Mouse (Mus musculus): ENCODE measurements around the gene Snx21. TPM values are rescaled to one million over a fixed set of nuclear protein-coding genes. Genes with fewer than 3 reads are reported as not detected.

Snx21 gene
- polyA plus RNA-seq, 1 experiment, result 10.7 TPM

DNA sequence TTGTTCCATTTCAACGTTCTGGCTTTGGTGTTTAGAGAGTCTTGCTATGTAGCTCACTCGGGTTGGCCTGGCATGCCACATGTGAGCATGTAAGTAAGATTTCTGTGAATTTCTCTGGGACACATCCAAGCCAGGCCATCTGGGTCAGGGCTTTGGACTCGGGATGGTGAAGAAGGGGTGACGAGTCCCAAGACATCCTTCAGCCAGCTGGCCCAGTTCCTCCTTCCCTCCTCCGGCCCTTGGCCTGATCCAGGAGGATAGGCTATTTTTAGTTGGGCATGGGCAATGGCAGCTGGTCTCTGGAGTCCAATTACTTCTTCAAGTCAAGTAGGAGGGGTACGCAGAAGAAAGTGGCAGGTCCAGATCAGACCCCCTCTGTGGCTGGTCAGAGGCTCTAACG, 6.8 kb upstream of the Snx21 start:
- TF ChIP-seq CTCF (IDR thresholded peaks at IDR 0.05; ENCODE audit: low read depth, low read length) (no peak), POLR2A (IDR thresholded peaks at IDR 0.05; ENCODE audit: insufficient read depth, low read length) (no peak), EP300 (IDR thresholded peaks at IDR 0.05; ENCODE audit: insufficient read depth, low read depth, low read length) (no peak)
- Histone ChIP-seq H3K9me3 (replicated peaks; ENCODE audit: control insufficient read depth, insufficient read depth, low read length, poor library complexity, severe bottlenecking) (no peaks in the 10 kb centered on the region), H3K27me3 (ENCODE audit: control insufficient read depth, insufficient read depth, low read length, poor library complexity, severe bottlenecking) (no peaks in the 10 kb centered on the region), H3K9ac (ENCODE audit: low read depth, poor library complexity, severe bottlenecking) (no peak overlapping the region), H3K27ac (ENCODE audit: insufficient read depth, low read length) (no peak overlapping the region), H3K4me3 (ENCODE audit: low read depth, low read length) (no peak overlapping the region), H3K4me1 (ENCODE audit: control insufficient read depth, insufficient read depth, low read length) (no peaks in the 10 kb centered on the region), H3K36me3 (ENCODE audit: control insufficient read depth, insufficient read depth, low read length, poor library complexity, severe bottlenecking) (no peaks in the 10 kb centered on the region)

DNA sequence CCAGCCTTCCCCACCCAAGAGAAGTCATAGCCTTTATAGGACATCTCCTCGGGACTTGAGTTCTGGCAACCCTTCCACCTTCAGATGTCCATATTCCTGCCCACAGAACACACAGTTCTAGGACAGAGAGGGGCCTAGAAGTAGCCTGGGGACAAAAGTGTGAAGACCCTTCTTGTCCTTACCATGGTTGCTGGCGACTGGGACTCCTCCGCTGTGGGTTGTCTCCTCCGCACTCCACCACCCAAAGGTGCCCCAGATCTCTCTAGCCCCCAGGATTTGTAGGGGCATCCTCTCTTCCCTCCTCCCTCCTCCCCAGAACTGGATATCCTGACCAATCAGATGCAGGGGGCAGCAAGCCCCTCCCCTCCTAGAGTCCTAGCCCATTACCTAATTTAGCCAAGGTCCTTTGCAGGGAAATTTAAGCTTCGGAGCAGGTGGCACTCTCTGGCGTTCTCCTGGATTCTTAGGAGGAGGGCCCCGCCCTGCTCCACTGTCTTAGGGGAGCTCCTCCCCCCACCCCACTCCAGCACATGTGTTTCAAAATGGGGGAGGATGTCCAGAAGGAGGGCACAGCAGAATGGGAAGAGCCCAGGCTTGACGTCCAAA, 6.0 kb upstream of the Snx21 start, which contains the start of gene Tnnc2:
Gene Tnnc2 (minus strand): TSS at position 487 of the 606 bp plus-strand sequence.
- no peaks in the 10 kb centered on the region for H3K27me3 ChIP-seq (ENCODE audit: control insufficient read depth, insufficient read depth, low read length, poor library complexity, severe bottlenecking)
- no peaks in the 10 kb centered on the region for H3K4me1 ChIP-seq (ENCODE audit: control insufficient read depth, insufficient read depth, low read length)
- H3K4me3 ChIP-seq (ENCODE audit: low read depth, low read length), result no peak within 1 kb of the TSS
- no peaks in the 10 kb centered on the region for H3K9me3 ChIP-seq (replicated peaks; ENCODE audit: control insufficient read depth, insufficient read depth, low read length, poor library complexity, severe bottlenecking)
- no peak within 1 kb of the TSS for H3K27ac ChIP-seq (ENCODE audit: insufficient read depth, low read length)
- no peaks in the 10 kb centered on the region for H3K36me3 ChIP-seq (ENCODE audit: control insufficient read depth, insufficient read depth, low read length, poor library complexity, severe bottlenecking)
- no peak for TF ChIP-seq EP300 (IDR thresholded peaks at IDR 0.05; ENCODE audit: insufficient read depth, low read depth, low read length)
- H3K9ac ChIP-seq (ENCODE audit: low read depth, poor library complexity, severe bottlenecking), result no peak within 1 kb of the TSS

DNA sequence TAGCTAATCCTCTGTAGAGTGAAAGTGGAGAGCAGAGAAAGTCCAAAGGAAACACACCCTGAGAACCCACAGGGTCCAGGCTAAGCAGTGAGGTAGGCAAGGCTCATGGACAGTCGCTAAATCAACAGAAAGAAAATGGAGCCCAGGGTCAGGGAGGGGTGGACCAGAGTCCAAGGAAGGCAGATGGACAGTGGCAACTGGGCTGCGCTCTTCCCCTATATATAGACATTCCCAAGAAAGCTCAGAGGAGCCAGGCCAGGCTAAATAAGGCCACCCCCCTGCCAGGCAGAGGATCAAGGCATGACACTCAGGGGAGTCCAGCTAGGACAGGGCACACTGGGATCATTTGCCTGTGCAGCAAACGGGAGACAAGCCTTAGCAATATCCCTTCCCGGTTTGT, 3.7 kb upstream of the Snx21 start:
- no peak overlapping the region for H3K27ac ChIP-seq (ENCODE audit: insufficient read depth, low read length)
- H3K4me1 ChIP-seq (ENCODE audit: control insufficient read depth, insufficient read depth, low read length), result no peaks in the 10 kb centered on the region
- no peak for TF ChIP-seq EP300 (IDR thresholded peaks at IDR 0.05; ENCODE audit: insufficient read depth, low read depth, low read length)
- TF ChIP-seq POLR2A (IDR thresholded peaks at IDR 0.05; ENCODE audit: insufficient read depth, low read length), result no peak
- no peak for TF ChIP-seq CTCF (IDR thresholded peaks at IDR 0.05; ENCODE audit: low read depth, low read length)
- no peak overlapping the region for H3K4me3 ChIP-seq (ENCODE audit: low read depth, low read length)
- no peaks in the 10 kb centered on the region for H3K27me3 ChIP-seq (ENCODE audit: control insufficient read depth, insufficient read depth, low read length, poor library complexity, severe bottlenecking)
- no peaks in the 10 kb centered on the region for H3K9me3 ChIP-seq (replicated peaks; ENCODE audit: control insufficient read depth, insufficient read depth, low read length, poor library complexity, severe bottlenecking)
- H3K9ac ChIP-seq (ENCODE audit: low read depth, poor library complexity, severe bottlenecking), result no peak overlapping the region
- no peaks in the 10 kb centered on the region for H3K36me3 ChIP-seq (ENCODE audit: control insufficient read depth, insufficient read depth, low read length, poor library complexity, severe bottlenecking)

DNA sequence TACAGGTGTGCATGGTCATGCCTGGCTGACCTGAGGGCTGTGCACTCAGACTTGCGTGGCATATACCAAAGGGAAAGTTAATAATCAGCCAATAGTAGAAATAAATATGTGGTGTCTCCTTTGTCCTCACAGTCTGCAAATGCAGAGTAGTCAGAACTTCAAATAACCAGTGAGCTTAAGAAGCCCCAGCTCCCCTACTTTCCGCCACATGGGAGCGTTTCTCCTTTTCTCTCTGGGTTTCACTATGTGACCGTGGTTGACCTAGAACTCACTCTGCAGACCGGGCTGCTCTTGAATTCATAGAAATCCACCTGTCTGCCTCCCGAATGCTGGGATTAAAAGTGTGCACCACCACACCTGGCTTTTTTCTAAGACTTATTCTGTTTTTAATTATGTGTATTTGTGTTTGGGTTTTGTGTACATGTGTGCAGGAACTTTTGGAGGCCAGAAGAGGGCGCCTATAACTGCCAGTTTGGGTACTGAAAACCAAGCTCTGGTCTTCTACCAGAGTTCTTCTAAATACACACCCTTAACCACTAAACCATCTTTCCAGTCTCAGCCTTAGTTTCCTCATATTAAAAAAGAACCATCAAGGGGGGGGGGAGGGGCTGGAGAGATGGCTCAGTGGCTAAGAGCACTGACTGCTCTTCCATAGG, 1.6 kb upstream of the Snx21 start:
- no peak overlapping the region for H3K9ac ChIP-seq (ENCODE audit: low read depth, poor library complexity, severe bottlenecking)
- H3K4me1 ChIP-seq (ENCODE audit: control insufficient read depth, insufficient read depth, low read length), result peaks cover 9% of the 10 kb centered on the region
- TF ChIP-seq CTCF (IDR thresholded peaks at IDR 0.05; ENCODE audit: low read depth, low read length) (peak; percentile 13), POLR2A (IDR thresholded peaks at IDR 0.05; ENCODE audit: insufficient read depth, low read length) (no peak), EP300 (IDR thresholded peaks at IDR 0.05; ENCODE audit: insufficient read depth, low read depth, low read length) (no peak)
- no peak overlapping the region for H3K27ac ChIP-seq (ENCODE audit: insufficient read depth, low read length)
- no peaks in the 10 kb centered on the region for H3K9me3 ChIP-seq (replicated peaks; ENCODE audit: control insufficient read depth, insufficient read depth, low read length, poor library complexity, severe bottlenecking)
- H3K36me3 ChIP-seq (ENCODE audit: control insufficient read depth, insufficient read depth, low read length, poor library complexity, severe bottlenecking), result no peaks in the 10 kb centered on the region
- H3K27me3 ChIP-seq (ENCODE audit: control insufficient read depth, insufficient read depth, low read length, poor library complexity, severe bottlenecking), result no peaks in the 10 kb centered on the region
- H3K4me3 ChIP-seq (ENCODE audit: low read depth, low read length), result no peak overlapping the region

DNA sequence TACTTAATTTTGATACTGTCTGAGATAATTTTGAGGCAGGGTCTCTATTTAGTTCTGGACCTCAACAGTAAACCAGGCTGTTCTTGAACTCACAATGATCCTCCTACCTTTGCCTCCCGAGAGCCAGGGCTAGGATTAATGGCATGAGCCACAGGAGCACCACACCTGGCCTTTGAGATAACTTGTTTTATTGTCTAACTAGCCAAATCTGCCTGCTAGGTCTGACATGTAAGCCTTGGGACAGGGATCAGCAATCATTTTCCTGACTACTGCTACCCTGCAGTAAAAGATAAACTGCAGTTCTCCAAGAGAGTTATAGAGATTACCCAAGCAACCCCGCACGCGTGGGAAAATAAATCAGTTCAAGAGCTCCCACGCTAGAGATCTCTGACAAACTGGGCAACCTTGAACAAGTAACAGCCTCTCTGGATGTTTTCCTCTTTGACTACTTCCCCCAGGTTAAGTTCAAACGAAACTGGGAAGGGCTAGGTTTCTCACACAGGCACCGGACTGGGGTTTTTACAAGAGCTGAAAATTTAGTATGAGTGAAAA, 678 bp upstream of the Snx21 start:
- no peak for TF ChIP-seq POLR2A (IDR thresholded peaks at IDR 0.05; ENCODE audit: insufficient read depth, low read length)
- TF ChIP-seq EP300 (IDR thresholded peaks at IDR 0.05; ENCODE audit: insufficient read depth, low read depth, low read length), result no peak
- TF ChIP-seq CTCF (IDR thresholded peaks at IDR 0.05; ENCODE audit: low read depth, low read length), result no peak
- no peaks in the 10 kb centered on the region for H3K27me3 ChIP-seq (ENCODE audit: control insufficient read depth, insufficient read depth, low read length, poor library complexity, severe bottlenecking)
- H3K27ac ChIP-seq (ENCODE audit: insufficient read depth, low read length), result no peak overlapping the region
- H3K9ac ChIP-seq (ENCODE audit: low read depth, poor library complexity, severe bottlenecking), result peak overlapping the region; percentile 82
- peak overlapping the region; percentile 86 for H3K4me3 ChIP-seq (ENCODE audit: low read depth, low read length)
- peaks cover 10% of the 10 kb centered on the region for H3K4me1 ChIP-seq (ENCODE audit: control insufficient read depth, insufficient read depth, low read length)
- no peaks in the 10 kb centered on the region for H3K36me3 ChIP-seq (ENCODE audit: control insufficient read depth, insufficient read depth, low read length, poor library complexity, severe bottlenecking)
- no peaks in the 10 kb centered on the region for H3K9me3 ChIP-seq (replicated peaks; ENCODE audit: control insufficient read depth, insufficient read depth, low read length, poor library complexity, severe bottlenecking)

DNA sequence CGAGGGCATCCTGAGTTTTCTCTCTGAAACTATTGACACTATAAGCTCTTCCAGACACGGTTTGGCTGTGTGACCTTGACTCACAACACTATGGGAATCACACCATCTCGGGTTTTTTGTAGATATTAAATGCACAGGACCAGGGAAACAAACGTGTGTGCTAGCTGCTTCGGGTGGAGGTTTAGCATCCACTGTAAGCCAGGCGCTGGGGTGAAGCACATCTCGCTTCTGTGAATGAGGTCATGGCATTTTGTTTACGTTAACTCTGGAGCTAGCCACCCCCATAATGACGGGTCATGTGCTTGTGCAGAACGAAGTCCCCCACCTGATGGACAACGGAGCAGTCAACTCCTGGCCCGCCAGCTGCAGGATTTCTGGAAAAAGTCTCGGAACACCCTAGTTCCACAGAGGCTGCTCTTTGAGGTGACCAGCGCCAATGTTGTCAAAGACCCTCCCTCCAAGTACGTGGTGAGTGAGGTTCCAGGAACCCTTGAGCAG, 814 bp downstream of the Snx21 start:
- H3K9me3 ChIP-seq (replicated peaks; ENCODE audit: control insufficient read depth, insufficient read depth, low read length, poor library complexity, severe bottlenecking), result no peaks in the 10 kb centered on the region
- H3K27me3 ChIP-seq (ENCODE audit: control insufficient read depth, insufficient read depth, low read length, poor library complexity, severe bottlenecking), result no peaks in the 10 kb centered on the region
- H3K4me3 ChIP-seq (ENCODE audit: low read depth, low read length), result peak overlapping the region; percentile 86
- H3K9ac ChIP-seq (ENCODE audit: low read depth, poor library complexity, severe bottlenecking), result peak overlapping the region; percentile 82
- H3K36me3 ChIP-seq (ENCODE audit: control insufficient read depth, insufficient read depth, low read length, poor library complexity, severe bottlenecking), result no peaks in the 10 kb centered on the region
- H3K4me1 ChIP-seq (ENCODE audit: control insufficient read depth, insufficient read depth, low read length), result peaks cover 13% of the 10 kb centered on the region
- no peak overlapping the region for H3K27ac ChIP-seq (ENCODE audit: insufficient read depth, low read length)
- TF ChIP-seq CTCF (IDR thresholded peaks at IDR 0.05; ENCODE audit: low read depth, low read length) (no peak), POLR2A (IDR thresholded peaks at IDR 0.05; ENCODE audit: insufficient read depth, low read length) (no peak), EP300 (IDR thresholded peaks at IDR 0.05; ENCODE audit: insufficient read depth, low read depth, low read length) (no peak)
